Mouse (Mus musculus): ENCODE data around the gene Slc39a1. TPM values are rescaled to one million over a fixed set of nuclear protein-coding genes. Genes with fewer than 3 reads are reported as not detected.
A peak's percentile ranks its signal among the peaks of the same experiment; 100 is the strongest.

The Slc39a1 gene
- polyA plus RNA-seq (2015; fragmentation: Nextera tagmentation; extraction: Ambion mirVana): 31.6 and 34.1 TPM in 2 replicates

GRCm38 (mm10) chr3:90247960-90248745 lies at the start of gene Slc39a1:
TSS of gene Slc39a1 (plus strand) at chr3:90248172.
- under 1% methylated on average over 44 of the region's 44 CpGs for WGBS (ENCODE audit: insufficient replicate concordance)
- Histone ChIP-seq H3K27me3 (no peaks in the 10 kb centered on the region), H3K36me3 (peaks cover 15% of the 10 kb centered on the region), H3K9me3 (replicated peaks) (no peaks in the 10 kb centered on the region), H3K9ac (peak within 1 kb of the TSS; percentile 85), H3K4me1 (replicated peaks) (peaks cover 38% of the 10 kb centered on the region), H3K27ac (peak within 1 kb of the TSS; percentile 85), H3K4me2 (peak within 1 kb of the TSS; percentile 97), H3K4me3 (replicated peaks) (peak within 1 kb of the TSS; percentile 78)
- ATAC-seq (ENCODE audit: low read depth) (peak; percentile 92), DNase-seq (peak; percentile 85)

GRCm38 (mm10) chr3:90202884-90203283 lies 45.1 kb upstream of the Slc39a1 start:
- Histone ChIP-seq H3K4me1 (replicated peaks) (no peaks in the 10 kb centered on the region), H3K4me3 (replicated peaks) (no peak overlapping the region), H3K4me2 (no peak overlapping the region), H3K27me3 (no peaks in the 10 kb centered on the region), H3K27ac (no peak overlapping the region), H3K9me3 (replicated peaks) (no peaks in the 10 kb centered on the region), H3K9ac (no peak overlapping the region), H3K36me3 (peaks cover 12% of the 10 kb centered on the region)
- WGBS (ENCODE audit: insufficient replicate concordance): 43% methylated on average over 1 of the region's 1 CpGs
- DNase-seq (no peak), ATAC-seq (ENCODE audit: low read depth) (no peak)

GRCm38 (mm10) chr3:90203619-90204018 lies 44.4 kb upstream of the Slc39a1 start:
- no peak for DNase-seq

GRCm38 (mm10) chr3:90204582-90204981 lies 43.4 kb upstream of the Slc39a1 start:
- Histone ChIP-seq H3K4me3 (replicated peaks) (no peak overlapping the region), H3K36me3 (peaks cover 29% of the 10 kb centered on the region), H3K9me3 (replicated peaks) (no peaks in the 10 kb centered on the region)

More at GRCm38 (mm10) chr3:90203619-90204018, 44.4 kb upstream of the Slc39a1 start:
- H3K4me3 ChIP-seq (replicated peaks): no peak overlapping the region
- ATAC-seq (ENCODE audit: low read depth): no peak
- peaks cover 2% of the 10 kb centered on the region; the same call in 1 of the 2 replicates for H3K4me1 ChIP-seq (replicated peaks)
- no peaks in the 10 kb centered on the region for H3K27me3 ChIP-seq
- H3K9me3 ChIP-seq (replicated peaks): no peaks in the 10 kb centered on the region
- H3K4me2 ChIP-seq: no peak overlapping the region
- H3K9ac ChIP-seq: no peak overlapping the region
- H3K27ac ChIP-seq: no peak overlapping the region
- WGBS (ENCODE audit: insufficient replicate concordance): 62% methylated on average over 5 of the region's 5 CpGs
- peaks cover 20% of the 10 kb centered on the region for H3K36me3 ChIP-seq

GRCm38 (mm10) chr3:90208662-90209061 lies 39.3 kb upstream of the Slc39a1 start:
- H3K4me2 ChIP-seq: no peak overlapping the region
- H3K4me3 ChIP-seq (replicated peaks): no peak overlapping the region
- ATAC-seq (ENCODE audit: low read depth): no peak
- H3K4me1 ChIP-seq (replicated peaks): peaks cover 38% of the 10 kb centered on the region
- no peaks in the 10 kb centered on the region for H3K9me3 ChIP-seq (replicated peaks)
- H3K36me3 ChIP-seq: peaks cover 62% of the 10 kb centered on the region
- no peaks in the 10 kb centered on the region for H3K27me3 ChIP-seq
- DNase-seq: no peak
- H3K27ac ChIP-seq: peak overlapping the region; percentile 18; the same call in 1 of the 2 replicates
- H3K9ac ChIP-seq: no peak overlapping the region
- 88% methylated on average over 2 of the region's 2 CpGs for WGBS (ENCODE audit: insufficient replicate concordance)

More at GRCm38 (mm10) chr3:90204582-90204981, 43.4 kb upstream of the Slc39a1 start:
- Histone ChIP-seq H3K27ac (no peak overlapping the region), H3K9ac (no peak overlapping the region), H3K27me3 (no peaks in the 10 kb centered on the region), H3K4me2 (no peak overlapping the region), H3K4me1 (replicated peaks) (peaks cover 6% of the 10 kb centered on the region)
- DNase-seq (no peak), ATAC-seq (ENCODE audit: low read depth) (no peak)
- 86% methylated on average over 2 of the region's 2 CpGs for WGBS (ENCODE audit: insufficient replicate concordance)

GRCm38 (mm10) chr3:90209908-90210566 lies 37.9 kb upstream of the Slc39a1 start:
- DNase-seq (no peak), ATAC-seq (ENCODE audit: low read depth) (no peak)
- Histone ChIP-seq H3K9me3 (replicated peaks) (no peaks in the 10 kb centered on the region), H3K4me1 (replicated peaks) (peaks cover 46% of the 10 kb centered on the region), H3K27ac (no peak overlapping the region), H3K36me3 (peaks cover 62% of the 10 kb centered on the region), H3K27me3 (no peaks in the 10 kb centered on the region), H3K9ac (0 out of 2 replicates have a peak overlapping the region, but pooled peaks have one; percentile 32), H3K4me2 (peak overlapping the region; percentile 94; the same call in 1 of the 2 replicates), H3K4me3 (replicated peaks) (no peak overlapping the region)
- 86% methylated on average over 5 of the region's 5 CpGs for WGBS (ENCODE audit: insufficient replicate concordance)

GRCm38 (mm10) chr3:90211475-90212398 lies 36.2 kb upstream of the Slc39a1 start:
- DNase-seq: no peak
- Histone ChIP-seq H3K9ac (peak overlapping the region; percentile 92), H3K4me3 (replicated peaks) (peak overlapping the region; percentile 86), H3K9me3 (replicated peaks) (no peaks in the 10 kb centered on the region), H3K4me1 (replicated peaks) (peaks cover 46% of the 10 kb centered on the region), H3K4me2 (peak overlapping the region; percentile 94), H3K27ac (peak overlapping the region; percentile 32), H3K27me3 (no peaks in the 10 kb centered on the region), H3K36me3 (peaks cover 58% of the 10 kb centered on the region)
- 36% methylated on average over 13 of the region's 13 CpGs for WGBS (ENCODE audit: insufficient replicate concordance)
- ATAC-seq (ENCODE audit: low read depth): no peak

GRCm38 (mm10) chr3:90212723-90213122 lies 35.2 kb upstream of the Slc39a1 start:
- ATAC-seq (ENCODE audit: low read depth) (no peak), DNase-seq (no peak)
- Histone ChIP-seq H3K9me3 (replicated peaks) (no peaks in the 10 kb centered on the region), H3K4me3 (replicated peaks) (peak overlapping the region; percentile 86), H3K9ac (peak overlapping the region; percentile 92), H3K27me3 (no peaks in the 10 kb centered on the region), H3K27ac (peak overlapping the region; percentile 83), H3K36me3 (peaks cover 51% of the 10 kb centered on the region), H3K4me2 (peak overlapping the region; percentile 94), H3K4me1 (replicated peaks) (peaks cover 46% of the 10 kb centered on the region)
- WGBS (ENCODE audit: insufficient replicate concordance): 5% methylated on average over 5 of the region's 5 CpGs

GRCm38 (mm10) chr3:90213377-90213866 lies 34.5 kb upstream of the Slc39a1 start, which contains the start of the genes Rps27 and Rab13:
TSS of gene Rps27 (minus strand) at chr3:90213651.
TSS of gene Rab13 (plus strand) at chr3:90213695.
- WGBS (ENCODE audit: insufficient replicate concordance): under 1% methylated on average over 42 of the region's 42 CpGs
- no peaks in the 10 kb centered on the region for H3K27me3 ChIP-seq
- peak within 1 kb of the TSS; percentile 83 for H3K27ac ChIP-seq
- H3K4me1 ChIP-seq (replicated peaks): peaks cover 46% of the 10 kb centered on the region
- peak within 1 kb of the TSS; percentile 94 for H3K4me2 ChIP-seq
- ATAC-seq (ENCODE audit: low read depth) (peak; percentile 92), DNase-seq (peak; percentile 85)
- H3K9ac ChIP-seq: peak within 1 kb of the TSS; percentile 92
- H3K4me3 ChIP-seq (replicated peaks): peak within 1 kb of the TSS; percentile 86
- H3K9me3 ChIP-seq (replicated peaks): no peaks in the 10 kb centered on the region
- peaks cover 44% of the 10 kb centered on the region for H3K36me3 ChIP-seq

- no peaks in the 10 kb centered on the region for H3K9me3 ChIP-seq (replicated peaks)
- peaks cover 37% of the 10 kb centered on the region for H3K36me3 ChIP-seq
- peak; percentile 41; the same call in 1 of the 2 replicates for ATAC-seq (ENCODE audit: low read depth)
- H3K4me1 ChIP-seq (replicated peaks): peaks cover 40% of the 10 kb centered on the region
- H3K9ac ChIP-seq: peak overlapping the region; percentile 92
- H3K27me3 ChIP-seq: no peaks in the 10 kb centered on the region
- DNase-seq: no peak
- peak overlapping the region; percentile 86 for H3K4me3 ChIP-seq (replicated peaks)
- 14% methylated on average over 12 of the region's 12 CpGs for WGBS (ENCODE audit: insufficient replicate concordance)
- peak overlapping the region; percentile 83 for H3K27ac ChIP-seq
- H3K4me2 ChIP-seq: peak overlapping the region; percentile 94
Measured at GRCm38 (mm10) chr3:90213956-90214684, 33.9 kb upstream of the Slc39a1 start.

Measured in liver, embryonic 13.5 days (tissue).